15 mouse cellular contexts compared by ENCODE assay signal in genomic region chr3:21947320-21948073, GRCm38 (mm10).
DNase-seq lines count a peak whose midpoint lies in the region; ATAC-seq lines count a peak whose summit lies in the region.
"Had no signal": no experiment of that assay in that cellular context is flagged by ENCODE, and none has a peak within 500 bp of the region (broad histone marks: within the 10 kb centered on the region; RNA-seq: fewer than 3 reads in every experiment).

No protein-coding gene starts in this region.

- intact Hi-C loops in gastrocnemius, postnatal 36 days (cut with DNase I), result no loop called here

- H3K9me3 ChIP-seq in forebrain, embryonic 12.5 days, result no peaks in the 10 kb centered on the region
- no peaks in the 10 kb centered on the region for H3K9me3 ChIP-seq in forebrain, embryonic 16.5 days (ENCODE audit: control insufficient read depth, low read length)
- H3K9me3 ChIP-seq in neural tube, embryonic 11.5 days (ENCODE audit: control insufficient read depth, low read length), result no peaks in the 10 kb centered on the region
- H3K9me3 ChIP-seq in neural tube, embryonic 15.5 days (replicated peaks), result no peaks in the 10 kb centered on the region
- H3K9me3 ChIP-seq: limb, embryonic 12.5 days had no signal

- H3K4me2 ChIP-seq in forebrain, embryonic 12.5 days, result no peak overlapping the region
- H3K4me2 ChIP-seq in forebrain, embryonic 16.5 days (ENCODE audit: low read length), result no peak overlapping the region
- no peak overlapping the region for H3K4me2 ChIP-seq in neural tube, embryonic 11.5 days (ENCODE audit: low read depth)
- no peak overlapping the region for H3K4me2 ChIP-seq in neural tube, embryonic 15.5 days
- H3K4me2 ChIP-seq: limb, embryonic 12.5 days had no signal

- WGBS in forebrain, embryonic 12.5 days, result 18% methylated on average over 3 of the region's 3 CpGs
- WGBS in forebrain, embryonic 16.5 days, result 21% methylated on average over 3 of the region's 3 CpGs
- 18% methylated on average over 3 of the region's 3 CpGs for WGBS in neural tube, embryonic 11.5 days
- WGBS in neural tube, embryonic 15.5 days, result 11% methylated on average over 3 of the region's 3 CpGs

- peak; percentile 52 for ATAC-seq in forebrain, embryonic 12.5 days (ENCODE audit: low FRiP score)
- no peak for ATAC-seq in forebrain, embryonic 16.5 days
- peak; percentile 64 for ATAC-seq in neural tube, embryonic 11.5 days (ENCODE audit: insufficient read depth, low FRiP score, low TSS enrichment)
- no peak for ATAC-seq in neural tube, embryonic 15.5 days (ENCODE audit: low FRiP score)
- ATAC-seq: intestine, embryonic 16.5 days had no signal

- no peak overlapping the region for H3K9ac ChIP-seq in forebrain, embryonic 12.5 days
- H3K9ac ChIP-seq in forebrain, embryonic 16.5 days (replicated peaks; ENCODE audit: low read depth, low read length), result no peak overlapping the region
- H3K9ac ChIP-seq in neural tube, embryonic 11.5 days (ENCODE audit: low read length), result no peak overlapping the region
- H3K9ac ChIP-seq in neural tube, embryonic 15.5 days (replicated peaks), result no peak overlapping the region
- H3K9ac ChIP-seq: limb, embryonic 12.5 days had no signal

- peak; percentile 35 for DNase-seq in neural tube, embryonic 11.5 days (ENCODE audit: low spot score)
- DNase-seq in mesoderm, embryonic 11.5 days (ENCODE audit: low read depth, low spot score), result peak; percentile 46
- DNase-seq in gastrocnemius, postnatal 36 days, result no peak
- no peak for DNase-seq in heart, postnatal 4 days
- DNase-seq in B cell, adult 2 months, result no peak
- DNase-seq: cerebellum, postnatal 25 days; gastrocnemius, adult 2 months; right cerebral cortex, postnatal 14 days; thymus, adult 2 months had no signal

- H3K4me1 ChIP-seq in forebrain, embryonic 12.5 days, result peaks cover 12% of the 10 kb centered on the region
- H3K4me1 ChIP-seq in forebrain, embryonic 16.5 days (replicated peaks; ENCODE audit: control insufficient read depth, insufficient read depth, low read length), result no peaks in the 10 kb centered on the region
- no peaks in the 10 kb centered on the region for H3K4me1 ChIP-seq in neural tube, embryonic 11.5 days (ENCODE audit: control insufficient read depth, insufficient read depth, low read length)
- H3K4me1 ChIP-seq in neural tube, embryonic 15.5 days, result peaks cover 7% of the 10 kb centered on the region; the same call in 1 of the 2 replicates

- H3K4me3 ChIP-seq in forebrain, embryonic 12.5 days (replicated peaks), result no peak overlapping the region
- H3K4me3 ChIP-seq in forebrain, embryonic 16.5 days (replicated peaks; ENCODE audit: low read length), result no peak overlapping the region
- no peak overlapping the region for H3K4me3 ChIP-seq in neural tube, embryonic 11.5 days (ENCODE audit: low read depth, low read length)
- H3K4me3 ChIP-seq in neural tube, embryonic 15.5 days (replicated peaks), result no peak overlapping the region
- H3K4me3 ChIP-seq: gastrocnemius, adult 2 months; limb, embryonic 12.5 days; myocyte had no signal

- H3K27me3 ChIP-seq in forebrain, embryonic 12.5 days, result no peaks in the 10 kb centered on the region; the same call in 1 of the 2 replicates
- H3K27me3 ChIP-seq in forebrain, embryonic 16.5 days (replicated peaks; ENCODE audit: control insufficient read depth, insufficient read depth, low read length), result no peaks in the 10 kb centered on the region
- no peaks in the 10 kb centered on the region for H3K27me3 ChIP-seq in neural tube, embryonic 11.5 days (ENCODE audit: control insufficient read depth, insufficient read depth, low read length)
- H3K27me3 ChIP-seq in neural tube, embryonic 15.5 days (replicated peaks), result no peaks in the 10 kb centered on the region
- H3K27me3 ChIP-seq: limb, embryonic 12.5 days had no signal

- H3K36me3 ChIP-seq in forebrain, embryonic 12.5 days (replicated peaks), result no peaks in the 10 kb centered on the region
- no peaks in the 10 kb centered on the region for H3K36me3 ChIP-seq in forebrain, embryonic 16.5 days (ENCODE audit: control insufficient read depth, insufficient read depth)
- no peaks in the 10 kb centered on the region for H3K36me3 ChIP-seq in neural tube, embryonic 11.5 days (ENCODE audit: control insufficient read depth, insufficient read depth, low read length)
- no peaks in the 10 kb centered on the region for H3K36me3 ChIP-seq in neural tube, embryonic 15.5 days
- H3K36me3 ChIP-seq: limb, embryonic 12.5 days had no signal

- 0 out of 2 replicates have a peak overlapping the region, but pooled peaks have one; percentile 38 for H3K27ac ChIP-seq in forebrain, embryonic 12.5 days
- no peak overlapping the region for H3K27ac ChIP-seq in forebrain, embryonic 16.5 days (ENCODE audit: low read length)
- no peak overlapping the region for H3K27ac ChIP-seq in neural tube, embryonic 11.5 days (ENCODE audit: low read depth, low read length)
- no peak overlapping the region for H3K27ac ChIP-seq in neural tube, embryonic 15.5 days (replicated peaks)
- H3K27ac ChIP-seq: gastrocnemius, adult 2 months; limb, embryonic 12.5 days had no signal

Comparison
In these comparisons a context has a peak if more than half of its experiments do, and no peak if none do; other contexts are left out.
1. ATAC-seq: peak in forebrain, embryonic 12.5 days (single experiment) and neural tube, embryonic 11.5 days (single experiment); none in forebrain, embryonic 16.5 days (single experiment) and neural tube, embryonic 15.5 days (single experiment).
2. DNase-seq: peak in neural tube, embryonic 11.5 days (single experiment) and mesoderm, embryonic 11.5 days (single experiment); none in gastrocnemius, postnatal 36 days (0 of 2), heart, postnatal 4 days (single experiment) and B cell, adult 2 months (0 of 2).